ENCODE assay signal across 8 mouse cellular contexts in genomic region chr1:36938348-36938747, GRCm38 (mm10). TPM values are rescaled to one million over a fixed set of nuclear protein-coding genes. Genes with fewer than 3 reads are reported as not detected.
DNase-seq lines count a peak whose midpoint lies in the region; ATAC-seq and TF ChIP-seq lines count a peak whose summit lies in the region.

No protein-coding gene starts in this region.

- no peaks in the 10 kb centered on the region for H3K36me3 ChIP-seq in heart, embryonic 12.5 days
- no peaks in the 10 kb centered on the region for H3K36me3 ChIP-seq in ES-Bruce4 (ENCODE audit: control insufficient read depth, insufficient read depth, low read length, poor library complexity, severe bottlenecking)
- no peaks in the 10 kb centered on the region for H3K36me3 ChIP-seq in forebrain, embryonic 15.5 days
- H3K36me3 ChIP-seq in liver, postnatal 0 days (replicated peaks; ENCODE audit: insufficient read depth, low read length) = no peaks in the 10 kb centered on the region

- TF ChIP-seq EP300 in ES-Bruce4 (IDR thresholded peaks at IDR 0.05; ENCODE audit: insufficient read depth, low read depth, low read length) = no peak
- no peak for TF ChIP-seq EP300 in liver, postnatal 0 days (IDR thresholded peaks at IDR 0.05; ENCODE audit: low read depth)

- H3K27ac ChIP-seq in heart, embryonic 12.5 days (ENCODE audit: poor library complexity, severe bottlenecking) = no peak overlapping the region
- peak overlapping the region; percentile 41 for H3K27ac ChIP-seq in ES-Bruce4 (ENCODE audit: insufficient read depth, low read length)
- H3K27ac ChIP-seq in forebrain, embryonic 15.5 days (replicated peaks) = peak overlapping the region; percentile 95; the same call in 1 of the 2 replicates
- H3K27ac ChIP-seq in liver, postnatal 0 days (ENCODE audit: low read depth) = peak overlapping the region; percentile 96

- whole genome bisulfite sequencing in heart, embryonic 12.5 days = 5% methylated on average over 9 of the region's 9 CpGs
- 2% methylated on average over 9 of the region's 9 CpGs for WGBS in forebrain, embryonic 15.5 days
- 5% methylated on average over 9 of the region's 9 CpGs for WGBS in liver, postnatal 0 days (ENCODE audit: insufficient replicate concordance)

- H3K9ac ChIP-seq in heart, embryonic 12.5 days = peak overlapping the region; percentile 99
- H3K9ac ChIP-seq in ES-Bruce4 (ENCODE audit: low read depth, poor library complexity, severe bottlenecking) = peak overlapping the region; percentile 98
- H3K9ac ChIP-seq in forebrain, embryonic 15.5 days (replicated peaks) = peak overlapping the region; percentile 88
- H3K9ac ChIP-seq in liver, postnatal 0 days (replicated peaks) = peak overlapping the region; percentile 100

- peaks cover 30% of the 10 kb centered on the region for H3K4me1 ChIP-seq in heart, embryonic 12.5 days (replicated peaks)
- H3K4me1 ChIP-seq in ES-Bruce4 (ENCODE audit: control insufficient read depth, insufficient read depth, low read length) = no peaks in the 10 kb centered on the region
- peaks cover 40% of the 10 kb centered on the region for H3K4me1 ChIP-seq in forebrain, embryonic 15.5 days
- H3K4me1 ChIP-seq in liver, postnatal 0 days (ENCODE audit: insufficient read depth) = peaks cover 39% of the 10 kb centered on the region

- H3K27me3 ChIP-seq in heart, embryonic 12.5 days (replicated peaks) = no peaks in the 10 kb centered on the region
- no peaks in the 10 kb centered on the region for H3K27me3 ChIP-seq in ES-Bruce4 (ENCODE audit: control insufficient read depth, insufficient read depth, low read length, poor library complexity, severe bottlenecking)
- no peaks in the 10 kb centered on the region for H3K27me3 ChIP-seq in forebrain, embryonic 15.5 days
- H3K27me3 ChIP-seq in liver, postnatal 0 days (ENCODE audit: insufficient read depth, low read length) = no peaks in the 10 kb centered on the region

- peak overlapping the region; percentile 85 for H3K4me2 ChIP-seq in heart, embryonic 12.5 days
- H3K4me2 ChIP-seq in forebrain, embryonic 15.5 days (replicated peaks) = peak overlapping the region; percentile 57
- H3K4me2 ChIP-seq in liver, postnatal 0 days (ENCODE audit: low read depth, low read length) = peak overlapping the region; percentile 77

- no peak for TF ChIP-seq CTCF in ES-Bruce4 (IDR thresholded peaks at IDR 0.05; ENCODE audit: low read depth, low read length)
- TF ChIP-seq CTCF in liver, postnatal 0 days (IDR thresholded peaks at IDR 0.05; ENCODE audit: low read depth) = no peak

- peak overlapping the region; percentile 97 for H3K4me3 ChIP-seq in heart, embryonic 12.5 days
- peak overlapping the region; percentile 100 for H3K4me3 ChIP-seq in ES-Bruce4 (ENCODE audit: low read depth, low read length)
- H3K4me3 ChIP-seq in forebrain, embryonic 15.5 days = peak overlapping the region; percentile 95
- H3K4me3 ChIP-seq in liver, postnatal 0 days (ENCODE audit: low read depth, low read length) = peak overlapping the region; percentile 100

- no peaks in the 10 kb centered on the region for H3K9me3 ChIP-seq in heart, embryonic 12.5 days (replicated peaks)
- no peaks in the 10 kb centered on the region for H3K9me3 ChIP-seq in ES-Bruce4 (replicated peaks; ENCODE audit: control insufficient read depth, insufficient read depth, low read length, poor library complexity, severe bottlenecking)
- H3K9me3 ChIP-seq in forebrain, embryonic 15.5 days = no peaks in the 10 kb centered on the region
- H3K9me3 ChIP-seq in liver, postnatal 0 days (ENCODE audit: low read length) = no peaks in the 10 kb centered on the region

- no peak for DNase-seq in heart, postnatal 4 days
- DNase-seq in liver, postnatal 0 days = no peak
- DNase-seq in left cerebral cortex, adult 9 months (ENCODE audit: low spot score in 2 of 2) = no peak
- no peak for DNase-seq in spleen, postnatal 4 days (ENCODE audit: low spot score in 2 of 2)
- DNase-seq in cerebellum, adult 9-10 months = no peak

- no peak for ATAC-seq in heart, embryonic 12.5 days (ENCODE audit: insufficient number of reproducible peaks, low FRiP score)
- no peak for ATAC-seq in forebrain, embryonic 15.5 days (replicated peaks)
- ATAC-seq in liver, postnatal 0 days = no peak

- TF ChIP-seq POLR2A in ES-Bruce4 (IDR thresholded peaks at IDR 0.05; ENCODE audit: insufficient read depth, low read length) = no peak

RNA-seq across cellular contexts. Expression of gene Tmem131, which starts 5.1 kb away (rescaled TPM):
- polyA plus RNA-seq in heart, embryonic 12.5 days (2016; fragmentation: Nextera tagmentation; extraction: Ambion mirVana) = 12.4 and 13.6 TPM in 2 replicates
- 10 to 100 TPM; 37.3 to 40.6 TPM for total RNA-seq in heart, postnatal 4 days (2021)
- 77.1 and 77.7 TPM in 2 replicates for polyA plus RNA-seq in ES-Bruce4 (2011; ENCODE audit: insufficient read depth, insufficient read length, low read depth, missing spikeins)
- polyA plus RNA-seq in forebrain, embryonic 15.5 days (2015; fragmentation: Nextera tagmentation; extraction: Ambion mirVana) = 13.0 and 13.2 TPM in 2 replicates
- 4.8 and 6.1 TPM in 2 replicates for polyA plus RNA-seq in liver, postnatal 0 days (2015; fragmentation: Nextera tagmentation; extraction: Ambion mirVana)
